Mouse (Mus musculus): ENCODE results near the gene Spocd1. TPM values are rescaled to one million over a fixed set of nuclear protein-coding genes. Genes with fewer than 3 reads are reported as not detected.

Spocd1 gene
- total and polyA plus RNA-seq, 2 experiments from 2014 or later = 0.04 TPM; not detected in 1

DNA sequence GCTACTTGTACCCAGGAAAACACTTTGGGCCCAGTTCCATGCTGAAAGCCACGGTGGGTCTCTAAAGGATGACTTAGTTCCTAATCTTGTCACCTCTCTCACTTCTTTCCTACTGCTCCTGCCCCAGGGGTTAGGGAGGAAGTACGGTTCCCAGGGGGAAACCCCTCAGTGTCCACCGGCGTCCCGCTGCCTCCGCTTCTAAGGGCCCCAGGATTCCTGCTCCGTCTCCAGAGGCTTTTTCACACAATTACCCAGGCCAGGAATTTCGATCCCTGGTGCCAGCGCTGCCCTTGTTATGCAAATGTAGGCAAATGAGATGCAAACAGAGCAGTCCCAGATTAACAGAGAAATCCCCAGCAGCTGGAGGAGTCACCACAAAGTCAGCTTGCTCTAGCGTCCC, 37.2 kb downstream of the Spocd1 start:
- Histone ChIP-seq H3K4me3 (ENCODE audit: low read depth, low read length) (no peak overlapping the region), H3K4me1 (ENCODE audit: control insufficient read depth, insufficient read depth) (peaks cover 6% of the 10 kb centered on the region; the same call in 1 of the 2 replicates), H3K27me3 (ENCODE audit: control insufficient read depth, insufficient read depth, low read length) (peaks cover 12% of the 10 kb centered on the region; the same call in 1 of the 2 replicates), H3K9ac (replicated peaks; ENCODE audit: low read depth, low read length) (no peak overlapping the region), H3K4me2 (ENCODE audit: low read depth, low read length) (no peak overlapping the region), H3K27ac (ENCODE audit: low read depth) (no peak overlapping the region), H3K9me3 (replicated peaks; ENCODE audit: control insufficient read depth, low read length) (no peaks in the 10 kb centered on the region), H3K36me3 (replicated peaks; ENCODE audit: control insufficient read depth, insufficient read depth, low read length) (no peaks in the 10 kb centered on the region)
- no peak for ATAC-seq (ENCODE audit: insufficient read depth, low read depth)
- 40% methylated on average over 10 of the region's 10 CpGs for WGBS
- DNase-seq (ENCODE audit: low spot score) = no peak
- TF ChIP-seq EP300 (IDR thresholded peaks at IDR 0.05; ENCODE audit: low read depth) = no peak
- TF ChIP-seq CTCF (IDR thresholded peaks at IDR 0.05; ENCODE audit: low read depth) = no peak

DNA sequence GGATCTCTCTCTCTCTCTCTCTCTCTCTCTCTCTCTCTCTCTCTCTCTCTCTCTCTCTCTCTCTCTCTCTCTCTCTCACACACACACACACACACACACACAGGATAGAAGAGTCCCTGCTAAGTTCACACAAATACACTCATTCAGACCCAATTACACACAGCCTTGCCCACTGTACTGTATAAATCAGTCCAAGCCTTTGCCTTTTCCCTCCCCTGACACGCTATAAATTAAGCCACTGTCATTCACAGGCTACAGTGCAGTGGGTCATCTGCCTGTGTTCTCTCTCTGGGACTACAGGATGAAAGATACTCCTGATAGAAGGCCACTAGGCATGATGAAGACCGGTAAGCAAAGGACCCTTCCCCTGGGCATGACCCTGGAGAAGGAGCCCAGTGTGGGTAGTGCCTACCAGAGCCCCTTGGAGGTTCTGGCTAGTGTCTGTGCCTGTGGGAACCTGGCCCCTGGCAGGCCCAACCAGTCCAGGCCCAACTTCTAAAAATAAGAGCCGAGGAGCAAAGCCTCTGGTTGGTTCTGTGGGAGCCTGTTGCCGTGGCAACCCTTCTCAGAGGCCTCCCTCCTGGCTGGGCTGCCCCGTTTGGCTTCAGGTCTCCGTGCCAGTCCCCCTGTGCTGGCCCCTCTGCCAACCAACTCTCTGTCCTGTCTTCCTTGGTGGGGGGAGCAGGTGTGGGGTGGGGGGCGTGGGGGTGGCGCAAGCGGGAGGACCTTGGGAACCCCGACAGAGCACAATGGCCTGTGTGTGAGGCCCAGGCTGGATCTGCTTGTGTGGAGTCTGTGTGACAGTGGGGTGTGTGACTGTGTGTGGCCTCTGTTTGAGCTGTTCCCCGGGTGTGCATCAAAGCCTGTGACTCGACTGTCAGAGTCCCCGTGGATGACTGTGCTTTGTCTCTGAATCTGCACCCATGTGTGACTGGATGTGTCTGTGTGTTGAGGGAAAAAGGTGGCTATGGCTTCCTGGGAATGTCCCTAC, 38.3 kb downstream of the Spocd1 start:
- 50% methylated on average over 13 of the region's 13 CpGs for WGBS
- peaks cover 18% of the 10 kb centered on the region for H3K27me3 ChIP-seq (ENCODE audit: control insufficient read depth, insufficient read depth, low read length)
- H3K9ac ChIP-seq (replicated peaks; ENCODE audit: low read depth, low read length) = no peak overlapping the region
- no peaks in the 10 kb centered on the region for H3K9me3 ChIP-seq (replicated peaks; ENCODE audit: control insufficient read depth, low read length)
- DNase-seq (ENCODE audit: low spot score) (no peak), ATAC-seq (ENCODE audit: insufficient read depth, low read depth) (0 out of 2 replicates have a peak, but pooled peaks have one; percentile 44)
- no peaks in the 10 kb centered on the region for H3K36me3 ChIP-seq (replicated peaks; ENCODE audit: control insufficient read depth, insufficient read depth, low read length)
- no peak for TF ChIP-seq EP300 (IDR thresholded peaks at IDR 0.05; ENCODE audit: low read depth)
- no peak for TF ChIP-seq CTCF (IDR thresholded peaks at IDR 0.05; ENCODE audit: low read depth)
- no peak overlapping the region for H3K4me2 ChIP-seq (ENCODE audit: low read depth, low read length)
- H3K27ac ChIP-seq (ENCODE audit: low read depth) = no peak overlapping the region
- peaks cover 6% of the 10 kb centered on the region; the same call in 1 of the 2 replicates for H3K4me1 ChIP-seq (ENCODE audit: control insufficient read depth, insufficient read depth)
- H3K4me3 ChIP-seq (ENCODE audit: low read depth, low read length) = no peak overlapping the region

DNA sequence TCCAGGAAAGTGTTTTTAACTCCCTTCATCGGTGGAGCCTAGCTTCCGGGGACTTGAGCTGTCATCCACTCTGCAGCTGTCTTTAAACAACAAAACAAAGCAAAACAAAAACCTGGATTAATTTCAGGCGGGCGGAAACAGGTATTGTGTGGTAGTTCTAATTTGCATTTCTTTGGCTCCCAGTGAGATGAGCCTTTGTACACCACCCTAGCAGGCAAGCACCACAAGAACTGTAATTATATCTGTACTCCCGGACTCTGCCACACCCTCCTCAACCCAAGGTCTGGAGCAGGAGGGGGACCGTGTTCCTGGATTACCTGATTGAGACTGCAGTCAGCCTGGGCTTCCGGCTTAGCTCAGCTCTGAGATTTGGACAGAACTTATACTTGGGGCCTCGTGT, 41.1 kb downstream of the Spocd1 start:
- peaks cover 3% of the 10 kb centered on the region; the same call in 1 of the 2 replicates for H3K4me1 ChIP-seq (ENCODE audit: control insufficient read depth, insufficient read depth)
- no peak overlapping the region for H3K4me3 ChIP-seq (ENCODE audit: low read depth, low read length)
- no peaks in the 10 kb centered on the region for H3K36me3 ChIP-seq (replicated peaks; ENCODE audit: control insufficient read depth, insufficient read depth, low read length)
- no peak overlapping the region for H3K4me2 ChIP-seq (ENCODE audit: low read depth, low read length)
- DNase-seq (ENCODE audit: low spot score) = no peak
- no peak overlapping the region for H3K27ac ChIP-seq (ENCODE audit: low read depth)
- H3K9me3 ChIP-seq (replicated peaks; ENCODE audit: control insufficient read depth, low read length) = no peaks in the 10 kb centered on the region
- WGBS = 67% methylated on average over 8 of the region's 8 CpGs
- peaks cover 40% of the 10 kb centered on the region for H3K27me3 ChIP-seq (ENCODE audit: control insufficient read depth, insufficient read depth, low read length)
- no peak overlapping the region for H3K9ac ChIP-seq (replicated peaks; ENCODE audit: low read depth, low read length)
- TF ChIP-seq EP300 (IDR thresholded peaks at IDR 0.05; ENCODE audit: low read depth) (no peak), CTCF (IDR thresholded peaks at IDR 0.05; ENCODE audit: low read depth) (no peak)
- no peak for ATAC-seq (ENCODE audit: insufficient read depth, low read depth)

DNA sequence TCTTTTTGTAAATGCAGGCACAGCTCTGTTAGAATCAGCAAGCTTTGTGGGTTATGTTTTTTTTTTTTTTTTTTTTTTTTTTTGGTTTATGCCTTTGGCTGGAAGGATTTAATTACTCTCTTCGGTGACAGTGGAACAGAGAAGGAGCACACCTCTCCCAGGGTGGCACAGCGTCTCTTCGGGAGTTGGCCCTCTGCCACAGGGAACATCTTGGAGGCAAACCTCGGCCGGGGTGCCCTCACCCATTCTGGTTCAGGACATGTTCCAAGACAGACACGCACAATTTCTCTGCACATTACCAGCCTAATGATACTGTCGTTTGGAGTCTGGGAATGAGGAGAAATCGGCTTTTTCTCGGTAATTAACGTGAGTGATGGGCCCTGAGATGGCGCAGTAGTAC, 41.8 kb downstream of the Spocd1 start:
- H3K9me3 ChIP-seq (replicated peaks; ENCODE audit: control insufficient read depth, low read length) = no peaks in the 10 kb centered on the region
- H3K36me3 ChIP-seq (replicated peaks; ENCODE audit: control insufficient read depth, insufficient read depth, low read length) = no peaks in the 10 kb centered on the region
- H3K4me3 ChIP-seq (ENCODE audit: low read depth, low read length) = no peak overlapping the region
- no peaks in the 10 kb centered on the region for H3K4me1 ChIP-seq (ENCODE audit: control insufficient read depth, insufficient read depth)
- TF ChIP-seq EP300 (IDR thresholded peaks at IDR 0.05; ENCODE audit: low read depth) (no peak), CTCF (IDR thresholded peaks at IDR 0.05; ENCODE audit: low read depth) (no peak)
- WGBS = 82% methylated on average over 11 of the region's 11 CpGs
- DNase-seq (ENCODE audit: low spot score) = no peak
- H3K9ac ChIP-seq (replicated peaks; ENCODE audit: low read depth, low read length) = no peak overlapping the region
- no peak for ATAC-seq (ENCODE audit: insufficient read depth, low read depth)
- H3K27ac ChIP-seq (ENCODE audit: low read depth) = no peak overlapping the region
- H3K27me3 ChIP-seq (ENCODE audit: control insufficient read depth, insufficient read depth, low read length) = peaks cover 40% of the 10 kb centered on the region
- no peak overlapping the region for H3K4me2 ChIP-seq (ENCODE audit: low read depth, low read length)

DNA sequence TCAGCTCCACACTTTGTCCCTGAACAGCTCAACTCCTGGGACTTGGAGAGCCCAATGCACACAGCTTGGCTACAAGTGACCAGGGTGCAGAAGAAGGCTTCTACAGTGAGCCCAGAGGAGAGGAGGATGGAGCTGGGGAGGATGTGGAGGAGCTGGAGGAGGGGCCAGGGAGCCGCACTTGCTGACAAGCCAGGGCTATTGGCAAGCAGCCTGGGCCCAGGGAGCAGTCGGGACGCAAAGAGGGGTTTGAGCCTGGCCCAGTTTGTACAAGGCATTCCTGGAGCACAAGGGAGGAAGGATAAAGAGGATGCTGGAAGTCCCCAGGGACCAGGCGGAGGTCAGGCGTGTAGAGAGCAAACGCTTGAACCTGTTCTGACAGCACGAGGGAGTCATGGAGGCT, 42.9 kb downstream of the Spocd1 start:
- Histone ChIP-seq H3K27me3 (ENCODE audit: control insufficient read depth, insufficient read depth, low read length) (peaks cover 33% of the 10 kb centered on the region), H3K4me2 (ENCODE audit: low read depth, low read length) (no peak overlapping the region), H3K9me3 (replicated peaks; ENCODE audit: control insufficient read depth, low read length) (no peaks in the 10 kb centered on the region), H3K36me3 (replicated peaks; ENCODE audit: control insufficient read depth, insufficient read depth, low read length) (no peaks in the 10 kb centered on the region), H3K4me3 (ENCODE audit: low read depth, low read length) (no peak overlapping the region), H3K9ac (replicated peaks; ENCODE audit: low read depth, low read length) (no peak overlapping the region), H3K27ac (ENCODE audit: low read depth) (no peak overlapping the region), H3K4me1 (ENCODE audit: control insufficient read depth, insufficient read depth) (no peaks in the 10 kb centered on the region)
- TF ChIP-seq CTCF (IDR thresholded peaks at IDR 0.05; ENCODE audit: low read depth) = no peak
- no peak for TF ChIP-seq EP300 (IDR thresholded peaks at IDR 0.05; ENCODE audit: low read depth)
- ATAC-seq (ENCODE audit: insufficient read depth, low read depth) (no peak), DNase-seq (ENCODE audit: low spot score) (no peak)
- 23% methylated on average over 7 of the region's 7 CpGs for WGBS

Data from heart, postnatal 0 days (tissue).